Mouse (Mus musculus) thymus, postnatal 36 days (tissue): Measurements from ENCODE around the gene Cpm.

Experiments used
- DNase-seq, 2 experiments: peaks; one replicate each; pipeline ENCODE4 v3.0.0; 2022; ENCODE audit warnings: mixed read lengths in 2 of 2

Gene Cpm

DNA sequence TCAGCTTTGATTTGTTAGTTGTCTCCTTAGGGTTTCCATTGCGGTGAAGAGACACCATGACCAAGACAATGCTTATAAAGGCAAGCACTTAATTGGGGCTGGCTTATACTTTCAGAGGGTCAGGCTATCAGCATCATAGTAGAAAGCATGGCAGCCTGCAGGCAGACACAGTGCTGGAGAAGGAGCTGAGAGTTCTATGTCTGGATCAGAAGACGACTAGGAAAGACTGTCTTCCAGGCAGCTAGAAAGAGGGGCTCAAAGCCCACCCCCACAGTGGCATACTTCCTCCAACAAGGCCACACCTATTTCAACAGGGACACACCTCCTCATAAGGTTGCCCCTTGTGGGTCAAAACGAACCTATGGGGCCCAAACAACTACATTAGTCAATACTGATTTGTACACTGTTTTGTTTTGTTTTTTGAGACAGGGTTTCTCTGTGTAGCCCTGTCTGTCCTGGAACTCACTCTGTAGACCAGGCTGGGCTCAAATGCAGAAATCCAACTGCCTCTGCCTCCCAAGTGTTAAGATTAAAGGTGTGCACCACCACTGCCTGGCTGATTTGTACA lies 8.3 kb upstream of the Cpm start:
- no peak for DNase-seq

GRCm38 (mm10) chr10:117621616-117622533 lies 7.4 kb upstream of the Cpm start:
- DNase-seq: no peak

DNA sequence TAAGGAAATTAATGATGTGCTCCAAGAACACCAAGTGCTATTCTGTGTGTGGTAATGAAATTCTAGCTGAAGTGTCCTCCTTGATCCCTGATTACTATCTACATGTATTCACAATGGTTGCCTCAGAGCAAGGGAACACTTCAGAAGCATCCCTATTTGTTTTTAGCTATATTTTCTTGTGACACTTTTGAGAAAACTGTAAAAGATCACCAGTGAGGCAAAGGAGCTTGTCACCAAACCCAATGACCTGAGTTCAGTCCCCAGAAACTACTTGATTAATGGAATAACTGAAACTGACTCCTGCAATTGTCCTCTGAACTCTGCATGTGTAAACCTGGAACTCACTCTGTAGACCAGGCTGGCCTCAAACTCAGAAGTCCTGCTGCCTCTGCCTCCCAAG lies 5.9 kb upstream of the Cpm start:
- no peak for DNase-seq

- DNase-seq: no peak
Observed at GRCm38 (mm10) chr10:117624222-117624621, 5.1 kb upstream of the Cpm start.

DNA sequence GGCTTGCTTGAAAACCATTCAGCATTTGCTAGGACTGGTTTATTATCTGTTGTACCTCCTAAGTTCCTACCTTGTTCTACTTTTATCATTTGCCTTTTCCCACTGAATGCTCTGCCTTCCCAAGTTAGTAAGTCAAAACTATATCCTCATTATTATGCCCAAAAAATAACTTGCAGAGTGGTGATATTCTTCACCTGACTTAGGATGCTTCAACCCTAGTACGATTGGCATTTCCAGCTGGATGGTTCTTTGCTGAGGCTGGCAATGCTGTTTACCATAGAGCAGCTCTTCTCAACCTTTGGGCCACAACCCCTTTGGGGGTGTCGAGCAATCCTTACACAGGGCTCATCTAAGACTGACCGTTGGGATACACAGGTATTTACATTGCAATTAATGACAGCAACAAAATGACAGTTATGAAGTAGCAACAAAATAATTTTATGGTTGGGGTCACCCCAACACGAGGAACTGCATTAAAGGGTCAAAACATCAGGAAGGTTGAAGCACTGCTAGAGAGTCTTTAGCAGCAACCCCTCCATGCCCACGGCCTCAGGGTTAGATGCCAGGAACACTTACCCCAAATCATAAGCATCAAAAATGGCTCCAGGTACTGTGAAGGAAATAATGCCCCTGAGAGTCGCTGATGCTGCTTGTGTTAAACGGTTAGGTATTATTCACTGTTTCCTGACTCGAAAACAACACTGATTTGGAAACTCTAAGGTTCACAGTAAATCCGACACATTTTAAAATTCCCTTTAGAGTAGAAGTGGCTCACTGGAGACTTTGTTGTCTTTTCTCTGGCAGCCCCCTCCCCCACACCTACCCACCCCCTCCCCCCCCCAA lies 4.4 kb upstream of the Cpm start:
- no peak for DNase-seq

GRCm38 (mm10) chr10:117625500-117626296 lies 3.6 kb upstream of the Cpm start:
- DNase-seq: no peak

- no peak for DNase-seq
Observed at GRCm38 (mm10) chr10:117626297-117626613, 3.0 kb upstream of the Cpm start.

DNA sequence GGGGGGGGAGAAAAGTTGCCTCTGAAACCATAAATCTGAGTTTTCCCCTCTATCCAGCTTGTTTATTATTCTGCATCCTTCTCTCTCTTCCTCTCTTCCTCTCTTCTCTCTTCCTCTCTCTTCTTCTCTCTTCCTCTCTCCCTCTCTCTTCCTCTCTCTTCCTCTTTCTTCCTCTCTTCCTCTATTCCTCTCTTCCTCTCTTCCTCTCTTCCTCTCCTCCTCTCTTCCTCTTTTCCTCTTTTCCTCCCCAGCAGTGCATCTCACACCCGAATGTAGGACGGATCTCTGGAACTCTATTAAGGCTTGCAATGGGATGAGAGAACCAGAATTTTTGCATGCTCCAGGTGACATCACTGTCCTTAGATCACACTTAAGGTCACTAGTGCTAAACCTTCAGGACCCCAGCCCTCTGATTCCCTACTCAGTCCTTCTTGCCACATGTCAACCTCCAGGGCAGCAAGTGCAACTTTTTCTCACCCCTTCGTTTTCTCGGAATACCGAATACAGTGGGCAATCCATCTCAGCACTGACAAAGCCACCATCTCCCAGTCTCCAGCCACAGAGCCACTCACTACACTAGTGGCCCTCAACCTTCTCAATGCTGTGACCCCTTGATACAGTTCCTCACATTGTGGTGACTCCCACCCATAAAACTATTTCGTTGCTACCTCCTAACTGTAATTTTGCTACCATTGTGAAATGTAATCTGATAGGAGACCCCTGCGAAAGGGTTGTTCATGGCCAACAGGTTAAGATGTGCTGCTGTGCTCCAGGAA lies 2.3 kb upstream of the Cpm start:
- no peak for DNase-seq

DNA sequence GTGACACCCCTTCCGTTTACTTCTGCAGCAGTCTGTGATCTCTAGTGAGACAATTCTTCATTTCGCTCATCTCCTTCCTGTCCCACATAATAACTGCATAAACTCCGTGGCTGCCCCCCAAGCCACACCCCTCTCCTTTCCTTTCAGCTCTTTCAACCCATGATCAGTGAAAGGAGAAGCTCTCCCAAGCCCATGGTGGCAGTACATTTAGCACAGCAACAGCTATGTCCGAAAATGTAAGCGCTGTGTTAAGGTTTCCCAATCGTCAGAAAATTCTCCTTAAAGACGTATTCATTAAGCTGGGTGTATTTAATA lies 1.7 kb upstream of the Cpm start:
- DNase-seq: peak; percentile 49 to 68

GRCm38 (mm10) chr10:117627949-117628348 lies 1.4 kb upstream of the Cpm start:
- no peak for DNase-seq

GRCm38 (mm10) chr10:117628363-117629168 lies 734 bp upstream of the Cpm start:
- peak in 1 of 2 experiments; percentile 12 for DNase-seq

GRCm38 (mm10) chr10:117630176-117630575 lies 876 bp downstream of the Cpm start:
- no peak for DNase-seq

DNA sequence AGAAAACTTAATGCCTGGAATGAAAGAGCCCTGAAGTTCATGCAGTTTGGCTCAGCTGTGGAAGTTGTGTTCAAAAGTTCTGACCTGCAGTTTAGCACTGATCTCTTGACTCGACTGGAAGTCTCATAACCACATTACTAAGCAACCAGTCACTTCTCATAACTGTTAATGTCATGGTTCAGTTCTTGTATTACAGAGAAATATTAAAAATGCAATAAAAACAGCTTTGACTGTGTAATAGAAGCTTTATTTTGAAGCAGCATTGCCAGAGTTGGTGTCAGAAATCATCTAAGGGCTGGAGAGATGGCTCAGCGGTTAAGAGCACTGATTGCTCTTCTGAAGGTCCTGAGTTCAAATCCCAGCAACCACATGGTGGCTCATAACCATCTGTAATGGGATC lies 1.5 kb downstream of the Cpm start:
- no peak for DNase-seq

DNA sequence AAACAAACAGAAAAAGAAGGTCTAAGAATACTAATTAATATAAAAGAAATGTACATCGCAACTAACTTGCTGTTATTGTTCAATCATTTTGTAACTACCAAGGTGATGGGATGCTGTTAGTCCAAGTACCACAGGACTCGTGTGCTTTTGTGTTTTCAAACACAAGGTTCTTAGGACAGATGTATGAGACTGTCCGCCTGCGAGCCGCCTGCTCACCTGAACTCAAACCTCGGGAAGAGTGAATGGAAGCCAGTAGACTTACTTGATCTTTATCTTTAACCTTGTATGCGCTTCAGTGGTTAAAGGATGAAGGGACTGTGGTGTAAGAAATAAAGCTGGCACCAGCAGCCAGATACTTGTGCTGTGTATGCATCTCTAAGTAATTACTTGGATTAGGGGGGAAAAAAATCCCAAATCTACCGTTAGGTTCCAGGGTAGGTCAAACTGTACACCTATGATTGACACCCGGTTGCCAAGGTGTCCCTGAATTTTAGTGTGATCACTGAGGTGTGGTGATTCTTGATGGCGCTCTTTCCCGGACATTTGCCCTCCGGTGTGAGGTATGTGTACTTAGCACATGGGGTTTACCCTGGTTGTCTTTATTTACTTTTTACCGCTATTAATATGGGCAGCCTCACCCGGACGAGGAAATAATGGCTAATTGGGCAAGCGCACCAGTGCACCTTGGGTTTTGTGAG lies 2.4 kb downstream of the Cpm start:
- DNase-seq: no peak

GRCm38 (mm10) chr10:117632394-117632793 lies 3.1 kb downstream of the Cpm start:
- DNase-seq: no peak

DNA sequence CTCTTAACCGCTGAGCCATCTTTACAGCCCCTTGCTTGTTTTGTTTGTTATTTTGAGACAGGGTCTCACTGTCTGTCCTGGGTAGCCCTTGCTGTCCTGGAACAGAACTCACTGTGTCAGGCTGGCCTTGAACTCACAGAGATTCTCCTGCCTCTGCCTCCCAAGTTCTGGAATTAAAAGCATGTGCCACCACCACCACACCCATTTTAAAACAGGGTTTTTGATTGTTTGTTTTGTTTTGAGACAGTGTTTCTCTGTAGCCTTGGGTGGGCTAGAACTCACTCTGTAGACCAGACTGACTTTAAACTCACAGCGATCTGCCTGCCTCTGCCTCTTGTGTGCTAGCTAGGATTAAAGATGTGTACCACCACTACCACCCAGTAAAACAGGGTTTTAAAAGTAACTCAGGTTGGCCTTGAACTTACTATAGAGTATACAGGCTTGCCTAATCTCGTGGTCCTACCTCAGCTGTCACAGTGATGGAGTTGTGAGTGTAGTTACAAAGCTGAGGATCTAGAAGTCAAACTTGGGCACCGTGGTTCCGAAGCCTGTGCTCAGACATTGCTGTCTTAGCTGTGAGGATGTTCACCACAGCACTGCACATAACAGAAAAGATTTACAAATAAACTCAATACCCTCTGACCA lies 4.4 kb downstream of the Cpm start:
- DNase-seq: no peak

GRCm38 (mm10) chr10:117634323-117635030 lies 5.2 kb downstream of the Cpm start:
- DNase-seq: no peak

GRCm38 (mm10) chr10:117635078-117635771 lies 5.9 kb downstream of the Cpm start:
- no peak for DNase-seq
